Mouse (Mus musculus) left cerebral cortex, adult 18-20 months (tissue): Measurements from ENCODE around the gene Hspa5. TPM values are rescaled to one million over a fixed set of nuclear protein-coding genes. Genes with fewer than 3 reads are reported as not detected.
A peak's percentile ranks its signal among the peaks of the same experiment; 100 is the strongest.
"Not testable (repeated sequence)": the region's sequence is repeated elsewhere in the genome, so short reads cannot be mapped to it uniquely, and the experiment has no call there.

Experiments used
- DNase-seq, 2 experiments: peaks; one replicate each; pipeline ENCODE4 v3.0.0; 2021 to 2022; ENCODE audit warnings: low spot score in 2 of 2, mixed read lengths in 1 of 2
- long read RNA-seq, 2 experiments: library from polyadenylated mRNA; stranded (forward); transcript quantifications; one replicate each; pipeline ENCODE4 v2.0.0; 2021
- total RNA-seq, 2 experiments: library from RNA; stranded (reverse); gene quantifications; 2 replicates each; pipeline ENCODE4 v1.2.3; 2021

Gene Hspa5
- 100 to 1,000 TPM; 342 to 419 TPM for total RNA-seq
- long read RNA-seq, experiment 1, transcript Hspa5-202 (8 exons, 2,613 nt), result minor isoform, 357 of 824 reads
- long read RNA-seq, experiment 1, transcript Hspa5-201 (9 exons, 3,672 nt), result major isoform, 430 of 824 reads
- long read RNA-seq, experiment 1, partial matches to known transcripts, result 22 of 824 reads
- long read RNA-seq, experiment 1, other reads (novel, unspliced or antisense), result 15 of 824 reads
- long read RNA-seq, experiment 2, transcript Hspa5-202 (8 exons, 2,613 nt), result minor isoform, 205 of 460 reads
- long read RNA-seq, experiment 2, transcript Hspa5-201 (9 exons, 3,672 nt), result major isoform, 228 of 460 reads
- long read RNA-seq, experiment 2, partial matches to known transcripts, result 16 of 460 reads
- long read RNA-seq, experiment 2, other reads (novel, unspliced or antisense), result 11 of 460 reads

- peak; percentile 99 to 100 for DNase-seq
These were observed at the start of gene Hspa5 for GRCm38 (mm10) chr2:34771368-34772226. Gene Hspa5, plus strand, starts transcription at chr2:34771970.

GRCm38 (mm10) chr2:34725269-34725668, 46.5 kb upstream of the Hspa5 start:
- DNase-seq, result no peak

- DNase-seq, result no peak
These were observed 44.6 kb upstream of the Hspa5 start for GRCm38 (mm10) chr2:34727045-34727728.

GRCm38 (mm10) chr2:34736626-34737025, 35.1 kb upstream of the Hspa5 start:
- DNase-seq, result no peak

- DNase-seq, result no peak
These were observed 33.9 kb upstream of the Hspa5 start for GRCm38 (mm10) chr2:34737911-34738310.

GRCm38 (mm10) chr2:34739684-34740391, 31.9 kb upstream of the Hspa5 start:
- no peak for DNase-seq

- DNase-seq, result no peak
These were observed 30.2 kb upstream of the Hspa5 start for GRCm38 (mm10) chr2:34741390-34742159.

GRCm38 (mm10) chr2:34742675-34743074, 29.1 kb upstream of the Hspa5 start:
- no peak for DNase-seq

GRCm38 (mm10) chr2:34744476-34744875, 27.3 kb upstream of the Hspa5 start:
- no peak for DNase-seq

- DNase-seq, result no peak
These were observed 26.1 kb upstream of the Hspa5 start for GRCm38 (mm10) chr2:34745673-34746072.

GRCm38 (mm10) chr2:34748479-34748878, 23.3 kb upstream of the Hspa5 start:
- no peak for DNase-seq

GRCm38 (mm10) chr2:34750245-34750644, 21.5 kb upstream of the Hspa5 start:
- no peak for DNase-seq

GRCm38 (mm10) chr2:34753811-34754550, 17.8 kb upstream of the Hspa5 start:
- peak; percentile 82 to 89 for DNase-seq

- DNase-seq, result peak in 1 of 2 experiments; percentile 13
These were observed 17.0 kb upstream of the Hspa5 start, which contains the start of gene Gapvd1 for GRCm38 (mm10) chr2:34754551-34755358. Gene Gapvd1, minus strand, starts transcription at chr2:34755232.

- DNase-seq, result no peak
These were observed 14.4 kb upstream of the Hspa5 start for GRCm38 (mm10) chr2:34757341-34757740.

- not testable (repeated sequence) for DNase-seq
These were observed 10.5 kb upstream of the Hspa5 start for GRCm38 (mm10) chr2:34761272-34761671.

GRCm38 (mm10) chr2:34762174-34762573, 9.6 kb upstream of the Hspa5 start:
- DNase-seq, result no peak

- no peak for DNase-seq
These were observed 8.9 kb upstream of the Hspa5 start for GRCm38 (mm10) chr2:34762872-34763271.
